Mouse (Mus musculus) gastrocnemius, adult 2 months (tissue): ENCODE measurements around the gene 6430548M08Rik. TPM values are rescaled to one million over a fixed set of nuclear protein-coding genes. Genes with fewer than 3 reads are reported as not detected.

Experiments
- DNase-seq: peaks from one replicate; pipeline ENCODE4 v3.0.0; 2022
- H3K27ac ChIP-seq: fragments of 200-600 bp; 2 replicates; pipeline ENCODE4 v1.8.1; 2022; ENCODE audit warnings: mild to moderate bottlenecking
- H3K4me3 ChIP-seq: fragments of 200-600 bp; 2 replicates; pipeline ENCODE4 v1.8.1; 2022; ENCODE audit warnings: mild to moderate bottlenecking, moderate library complexity
- CTCF ChIP-seq: fragments of 200-600 bp; IDR thresholded peaks from 2 replicates; pipeline ENCODE4 v1.8.1; 2022; ENCODE audit warnings: antibody characterized with exemption, mild to moderate bottlenecking, moderate library complexity
- intact Hi-C: fragments of 180-260 bp; cut with DNase I; formaldehyde crosslinking; loops from one replicate; pipeline ENCODE4 v1.15.1; 2025
- total RNA-seq, 2 experiments: library from RNA; stranded (reverse); gene quantifications; 2 replicates each; pipeline ENCODE4 v1.2.3; 2021

6430548M08Rik gene
- total RNA-seq, 2 experiments from 2014 or later, result 26.5 to 30.0 TPM

- TF ChIP-seq CTCF, result no peak
- Histone ChIP-seq H3K4me3 (peak overlapping the region; percentile 94), H3K27ac (peak overlapping the region; percentile 98)
- peak; percentile 75 for DNase-seq
- intact Hi-C loops, result no loop called here
Observed at GRCm38 (mm10) chr8:120113306-120113705, 646 bp upstream of the 6430548M08Rik start.

- Histone ChIP-seq H3K4me3 (peak overlapping the region; percentile 94), H3K27ac (peak overlapping the region; percentile 80)
- no peak for TF ChIP-seq CTCF
- intact Hi-C loops, result no loop called here
- peak; percentile 64 for DNase-seq
Observed at GRCm38 (mm10) chr8:120114315-120114841, 426 bp downstream of the 6430548M08Rik start.

- no peak for DNase-seq
- no peak for TF ChIP-seq CTCF
- intact Hi-C loops, result no loop called here
Observed at GRCm38 (mm10) chr8:120116600-120116999, 2.6 kb downstream of the 6430548M08Rik start.

GRCm38 (mm10) chr8:120118162-120118561 lies 4.2 kb downstream of the 6430548M08Rik start:
- intact Hi-C loops, result no loop called here
- TF ChIP-seq CTCF, result no peak
- no peak for DNase-seq
- Histone ChIP-seq H3K4me3 (no peak overlapping the region), H3K27ac (peak overlapping the region; percentile 25; the same call in 1 of the 2 replicates)

More at GRCm38 (mm10) chr8:120116600-120116999, 2.6 kb downstream of the 6430548M08Rik start:
- Histone ChIP-seq H3K4me3 (no peak overlapping the region), H3K27ac (peak overlapping the region; percentile 41)

- TF ChIP-seq CTCF, result no peak
- Histone ChIP-seq H3K4me3 (no peak overlapping the region), H3K27ac (peak overlapping the region; percentile 74; the same call in 1 of the 2 replicates)
- no peak for DNase-seq
- intact Hi-C loops, result no loop called here
Observed at GRCm38 (mm10) chr8:120118847-120119246, 4.9 kb downstream of the 6430548M08Rik start.

- Histone ChIP-seq H3K27ac (peak overlapping the region; percentile 74; the same call in 1 of the 2 replicates), H3K4me3 (no peak overlapping the region)
- intact Hi-C loops, result no loop called here
- no peak for TF ChIP-seq CTCF
- DNase-seq, result no peak
Observed at GRCm38 (mm10) chr8:120119429-120119828, 5.5 kb downstream of the 6430548M08Rik start.

- intact Hi-C loops, result no loop called here
- no peak for DNase-seq
- TF ChIP-seq CTCF, result no peak
- Histone ChIP-seq H3K27ac (peak overlapping the region; percentile 74), H3K4me3 (peak overlapping the region; percentile 50)
Observed at GRCm38 (mm10) chr8:120119931-120120330, 6.0 kb downstream of the 6430548M08Rik start.

- no peak for TF ChIP-seq CTCF
- Histone ChIP-seq H3K4me3 (peak overlapping the region; percentile 24), H3K27ac (peak overlapping the region; percentile 58)
- intact Hi-C loops, result no loop called here
- DNase-seq, result no peak
Observed at GRCm38 (mm10) chr8:120120951-120121350, 7.0 kb downstream of the 6430548M08Rik start.

GRCm38 (mm10) chr8:120124261-120124660 lies 10.3 kb downstream of the 6430548M08Rik start:
- Histone ChIP-seq H3K27ac (peak overlapping the region; percentile 46), H3K4me3 (no peak overlapping the region)
- intact Hi-C loops, result no loop called here
- no peak for TF ChIP-seq CTCF
- no peak for DNase-seq

GRCm38 (mm10) chr8:120124836-120125389 lies 11.0 kb downstream of the 6430548M08Rik start:
- Histone ChIP-seq H3K4me3 (no peak overlapping the region), H3K27ac (peak overlapping the region; percentile 46)
- TF ChIP-seq CTCF, result no peak
- intact Hi-C loops, result no loop called here
- DNase-seq, result no peak

GRCm38 (mm10) chr8:120126357-120127161 lies 12.6 kb downstream of the 6430548M08Rik start:
- no peak overlapping the region for H3K4me3 ChIP-seq
- peak overlapping the region; percentile 67 for H3K27ac ChIP-seq
- TF ChIP-seq CTCF, result no peak
- no peak for DNase-seq
- intact Hi-C loops, result no loop called here

- H3K27ac ChIP-seq, result no peak overlapping the region
- TF ChIP-seq CTCF, result no peak
- H3K4me3 ChIP-seq, result no peak overlapping the region
- intact Hi-C loops, result no loop called here
- DNase-seq, result no peak
Observed at GRCm38 (mm10) chr8:120129547-120129946, 15.6 kb downstream of the 6430548M08Rik start.

GRCm38 (mm10) chr8:120131158-120131557 lies 17.2 kb downstream of the 6430548M08Rik start:
- no peak for TF ChIP-seq CTCF
- no peak for DNase-seq
- no peak overlapping the region for H3K27ac ChIP-seq
- intact Hi-C loops, result no loop called here
- H3K4me3 ChIP-seq, result no peak overlapping the region
